Mouse (Mus musculus) lung, adult 10 weeks (tissue): ENCODE results near the gene Fam71e1. TPM values are rescaled to one million over a fixed set of nuclear protein-coding genes. Genes with fewer than 3 reads are reported as not detected.

Experiments
- polyA plus RNA-seq: library from polyadenylated mRNA; stranded (reverse); fragments of 350-450 nt; fragmentation: Illumina TruSeq; extraction: RNeasy Lipid Tissue Mini Kit (QIAGEN cat#74804); gene quantifications from one replicate; pipeline ENCODE4 v1.2.3, GENCODE M21; 2014; ENCODE audit warnings: low read depth, low replicate concordance; ENCODE audit not compliant: insufficient read depth

Fam71e1 gene
- 2.5 TPM for polyA plus RNA-seq

GRCm38 (mm10) chr7:44495992-44496770 is at the start of gene Fam71e1, which contains the start of gene Emc10:
Gene Fam71e1, plus strand, starts transcription at chr7:44496581.
Gene Emc10, minus strand, starts transcription at chr7:44496529.

GRCm38 (mm10) chr7:44465111-44465510 is 31.3 kb upstream of the Fam71e1 start, which contains the start of gene Aspdh:
Gene Aspdh, plus strand, starts transcription at chr7:44465391.

DNA sequence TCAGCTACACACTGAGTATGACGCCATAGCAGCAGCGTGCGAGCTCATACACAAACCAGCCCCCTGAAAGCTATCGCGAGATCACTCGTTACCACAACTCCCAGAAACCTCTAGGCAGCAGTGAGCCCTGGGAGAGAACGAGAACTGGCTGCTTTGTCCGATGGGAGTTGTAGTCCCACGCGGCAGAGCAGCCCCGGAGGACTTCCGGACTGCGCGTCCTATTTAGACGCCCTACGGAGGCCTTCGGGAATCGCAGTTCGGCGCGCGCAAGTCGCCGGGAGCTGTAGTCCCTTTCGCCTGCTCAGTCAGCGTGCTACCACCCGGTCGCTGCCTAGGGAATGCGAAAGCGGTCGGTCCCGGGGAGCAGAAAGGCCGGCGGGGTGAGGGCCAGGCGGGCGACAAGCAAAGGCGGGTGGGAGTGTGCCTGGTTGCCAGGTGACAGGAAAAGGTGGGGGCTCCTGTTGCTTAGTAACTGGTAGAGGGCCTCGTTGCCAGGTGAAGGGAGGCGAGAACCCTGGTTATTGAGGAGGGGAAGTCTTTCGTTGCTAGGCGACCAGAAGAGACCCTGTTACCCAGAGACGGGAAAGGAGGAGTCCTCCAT is 28.5 kb upstream of the Fam71e1 start, which contains the start of gene Josd2:
Josd2 (plus strand) TSS at position 170 of the 601 bp plus-strand sequence.

DNA sequence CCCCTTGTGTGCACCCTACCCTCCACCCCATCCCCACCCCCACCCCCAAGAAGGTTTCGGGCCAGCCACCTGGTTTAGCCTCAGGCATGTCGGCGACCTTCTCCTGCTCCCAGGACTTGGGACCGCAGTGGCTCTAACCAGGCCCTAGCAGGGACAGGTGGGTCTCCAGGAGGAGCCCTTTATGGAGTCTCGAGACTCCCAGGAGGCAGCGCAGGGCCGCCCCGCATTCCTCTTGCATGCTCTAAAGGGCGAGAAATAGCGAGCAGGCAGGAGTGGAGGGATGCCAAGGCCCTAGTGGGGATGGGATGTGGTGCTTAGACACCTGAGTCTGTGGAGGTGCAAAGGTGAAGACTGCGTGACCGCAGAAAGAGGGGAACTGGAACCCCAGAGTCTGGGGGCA is 28.1 kb downstream of the Fam71e1 start, which contains the start of gene Mybpc2:
Mybpc2 (minus strand) TSS at position 155 of the 400 bp plus-strand sequence.

DNA sequence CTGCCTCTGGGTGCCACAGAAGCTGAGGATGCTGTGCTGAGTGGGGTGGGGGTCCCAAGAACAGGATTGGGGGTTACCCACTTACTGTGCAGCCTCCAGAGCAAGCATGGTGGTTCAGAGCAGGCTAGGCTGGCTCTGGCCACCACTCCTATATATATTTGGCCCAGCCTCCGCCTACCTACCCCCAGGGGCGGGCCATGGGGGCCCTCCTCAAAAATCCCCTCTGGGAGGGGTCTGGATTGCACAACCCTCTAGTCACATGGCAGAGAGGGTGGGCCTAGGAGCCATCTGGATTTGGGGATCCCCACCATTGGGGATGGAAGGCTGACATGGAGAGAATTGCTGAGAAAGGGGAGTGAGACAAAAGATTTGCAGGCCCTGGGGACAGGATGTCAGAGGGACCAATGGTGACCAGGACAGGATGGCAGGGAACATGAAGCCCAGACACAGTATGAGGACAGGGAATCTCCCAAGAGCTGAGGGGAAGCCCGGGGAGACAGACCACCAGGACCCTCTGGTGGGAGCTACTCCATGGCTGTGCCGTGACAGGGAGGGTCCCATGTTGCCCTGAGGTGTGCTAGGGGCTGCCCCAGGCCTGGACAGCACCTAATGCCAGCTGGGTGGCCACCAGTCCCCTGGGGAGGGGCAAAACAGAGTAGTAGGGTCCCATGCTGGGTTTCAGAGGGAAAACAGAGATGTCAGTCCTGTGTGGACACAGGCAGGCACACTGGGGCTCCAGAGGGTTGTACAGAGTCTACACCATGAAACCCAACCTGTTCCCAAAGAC is 35.8 kb downstream of the Fam71e1 start, which contains the start of gene Spib:
Spib (minus strand) TSS at position 126 of the 787 bp plus-strand sequence.

GRCm38 (mm10) chr7:44548497-44549087 is 52.2 kb downstream of the Fam71e1 start, which contains the start of gene Pold1:
Gene Pold1, minus strand, starts transcription at chr7:44548849.

Other genes starting within 250 kb of the Fam71e1 start
- gene 1700028J19Rik, start 249.9 kb upstream of the Fam71e1 start, polyA plus RNA-seq = 0.31 TPM
- gene 2410002F23Rik, start 249.9 kb upstream of the Fam71e1 start, polyA plus RNA-seq = 13.5 TPM
- not detected for gene Acp4, start 239.2 kb upstream of the Fam71e1 start, polyA plus RNA-seq
- not detected for gene Gm15517, start 235.1 kb upstream of the Fam71e1 start, polyA plus RNA-seq
- gene Clec11a, start 189.7 kb upstream of the Fam71e1 start, polyA plus RNA-seq = 3.6 TPM
- gene Shank1, start 186.3 kb upstream of the Fam71e1 start, polyA plus RNA-seq = 0.14 TPM
- gene Syt3, start 112.5 kb upstream of the Fam71e1 start, polyA plus RNA-seq = 1.0 TPM
- 0.41 TPM for gene 1700008O03Rik, start 110.8 kb upstream of the Fam71e1 start, polyA plus RNA-seq
- gene Lrrc4b, start 67.6 kb upstream of the Fam71e1 start, polyA plus RNA-seq = 0.48 TPM
- gene Aspdh, start 31.2 kb upstream of the Fam71e1 start, polyA plus RNA-seq = not detected
- 66.0 TPM for gene Josd2, start 28.6 kb upstream of the Fam71e1 start, polyA plus RNA-seq
- 83.9 TPM for gene Emc10, start 52 bp upstream of the Fam71e1 start, polyA plus RNA-seq
- 0.92 TPM for gene Mybpc2, start 28.1 kb downstream of the Fam71e1 start, polyA plus RNA-seq
- gene Spib, start 35.5 kb downstream of the Fam71e1 start, polyA plus RNA-seq = 10.6 TPM
- gene Pold1, start 52.3 kb downstream of the Fam71e1 start, polyA plus RNA-seq = 16.2 TPM
- 56.8 TPM for gene Nr1h2, start 57.4 kb downstream of the Fam71e1 start, polyA plus RNA-seq
- 354 TPM for gene Napsa, start 75.8 kb downstream of the Fam71e1 start, polyA plus RNA-seq
- gene Kcnc3, start 94.1 kb downstream of the Fam71e1 start, polyA plus RNA-seq = 4.2 TPM
- 136 TPM for gene Myh14, start 174.3 kb downstream of the Fam71e1 start, polyA plus RNA-seq
- not detected for gene Izumo2, start 212.2 kb downstream of the Fam71e1 start, polyA plus RNA-seq